Mouse (Mus musculus) duodenum, adult 2 months (tissue): Measurements from ENCODE around the gene Tsg101. TPM values are rescaled to one million over a fixed set of nuclear protein-coding genes. Genes with fewer than 3 reads are reported as not detected.

Source experiments
- polyA plus RNA-seq: library from polyadenylated mRNA; depleted of rRNA; stranded (reverse); fragments of >200 nt; gene quantifications from 2 replicates; pipeline ENCODE4 v1.2.3, GENCODE M21; 2012; ENCODE audit warnings: low replicate concordance; rRNA removed

Gene Tsg101
- polyA plus RNA-seq = 100 and 104 TPM in 2 replicates

GRCm38 (mm10) chr7:46919551-46920176 is at the start of gene Tsg101:
Tsg101 (minus strand) TSS chr7:46919969.

DNA sequence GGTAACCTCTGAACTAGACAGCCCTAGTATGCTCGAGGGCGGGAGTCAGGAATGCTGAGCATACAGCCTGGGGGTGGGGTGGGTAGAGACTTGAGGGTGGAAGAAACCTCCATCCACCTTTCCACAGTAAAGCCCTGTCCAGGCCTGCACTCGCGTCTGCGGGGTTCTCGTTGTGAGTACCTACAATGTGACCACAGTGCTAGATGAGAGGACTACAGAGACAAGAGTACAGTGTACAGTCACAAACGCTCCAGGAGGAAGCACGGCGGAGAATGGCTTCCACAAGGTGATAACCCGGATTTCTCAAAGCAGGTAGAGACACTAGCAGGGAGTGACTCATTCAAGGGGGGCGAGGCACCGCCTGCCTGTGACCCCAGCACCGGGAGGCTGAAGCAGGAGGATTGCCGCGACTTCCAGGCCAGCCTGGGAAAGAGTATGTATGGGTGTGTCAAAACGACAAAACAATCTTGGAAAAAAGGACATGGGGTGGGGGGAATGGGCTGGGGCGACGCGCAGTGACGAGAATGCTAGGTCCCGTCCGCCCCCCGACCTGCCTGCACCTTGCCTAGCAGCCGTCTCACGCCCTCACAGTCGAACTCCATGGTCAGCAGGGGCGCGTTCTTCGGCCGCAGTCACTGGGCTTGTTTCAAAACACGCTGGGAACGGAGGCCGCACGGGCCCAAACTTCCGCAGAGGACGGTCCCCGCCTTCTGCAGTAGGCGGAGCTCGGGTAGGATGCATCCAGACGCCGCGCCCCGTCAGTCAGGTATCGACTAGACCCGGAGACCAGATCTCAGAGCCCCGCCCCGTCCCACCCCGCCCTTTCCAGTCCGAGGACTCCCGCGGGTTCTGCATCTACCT is 38.3 kb upstream of the Tsg101 start, which contains the start of gene Uevld:
TSS of gene Uevld (minus strand) at position 697 of the 861 bp plus-strand sequence.

DNA sequence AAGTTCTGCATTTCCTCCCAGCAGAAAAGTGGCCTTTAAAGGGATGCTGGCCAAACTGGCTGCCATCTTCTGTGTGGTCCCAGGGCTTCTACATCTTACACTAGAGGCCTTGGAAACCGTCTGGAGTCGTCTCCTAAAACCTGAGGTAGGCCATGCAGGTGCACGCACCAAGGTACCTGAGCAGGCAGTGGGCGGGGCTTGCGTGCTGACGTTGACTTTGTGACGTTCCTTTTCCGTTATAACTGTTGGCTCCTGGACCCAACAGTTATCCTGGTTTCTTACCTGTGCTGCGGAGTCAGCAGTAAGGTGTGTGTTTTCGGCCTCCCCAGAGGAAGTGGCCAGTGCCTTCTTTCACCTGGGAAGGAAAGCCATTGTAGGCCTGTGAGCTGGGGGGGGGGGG is 58.8 kb downstream of the Tsg101 start, which contains the start of gene Ldhc:
TSS of gene Ldhc (plus strand) at position 208 of the 400 bp plus-strand sequence.

GRCm38 (mm10) chr7:46840787-46841525 is 78.8 kb downstream of the Tsg101 start, which contains the start of gene Ldha:
Ldha (plus strand) TSS chr7:46841475.

Other genes with a start within 250 kb of the Tsg101 start
- 2.4 and 2.9 TPM in 2 replicates for gene Tph1, start 247.4 kb downstream of the Tsg101 start, polyA plus RNA-seq
- 1.7 and 2.8 TPM in 2 replicates for gene Saal1, start 209.3 kb downstream of the Tsg101 start, polyA plus RNA-seq
- 0.21 and 0.30 TPM in 2 replicates for gene Saa3, start 204.3 kb downstream of the Tsg101 start, polyA plus RNA-seq
- gene Saa4, start 187.4 kb downstream of the Tsg101 start, polyA plus RNA-seq = 0.07 TPM in 1 of 2 replicates, not detected in the other
- 0.21 TPM in 1 of 2 replicates, not detected in the other for gene Saa1, start 177.0 kb downstream of the Tsg101 start, polyA plus RNA-seq
- not detected in 2 replicates for gene Saa2, start 168.2 kb downstream of the Tsg101 start, polyA plus RNA-seq
- gene Hps5, start 123.9 kb downstream of the Tsg101 start, polyA plus RNA-seq = 15.4 and 20.0 TPM in 2 replicates
- 2.2 and 4.8 TPM in 2 replicates for gene Gtf2h1, start 123.9 kb downstream of the Tsg101 start, polyA plus RNA-seq
- gene Ldha, start 78.5 kb downstream of the Tsg101 start, polyA plus RNA-seq = 740 and 1,417 TPM in 2 replicates
- gene Ldhc, start 58.8 kb downstream of the Tsg101 start, polyA plus RNA-seq = not detected in 2 replicates
- 0.74 and 0.77 TPM in 2 replicates for gene Uevld, start 38.6 kb upstream of the Tsg101 start, polyA plus RNA-seq
- gene Gm9999, start 63.6 kb upstream of the Tsg101 start, polyA plus RNA-seq = not detected in 2 replicates
- 2.0 and 2.1 TPM in 2 replicates for gene Spty2d1, start 88.4 kb upstream of the Tsg101 start, polyA plus RNA-seq
- gene Tmem86a, start 130.6 kb upstream of the Tsg101 start, polyA plus RNA-seq = 36.9 and 378 TPM in 2 replicates
- 0.76 and 1.5 TPM in 2 replicates for gene Ptpn5, start 213.7 kb upstream of the Tsg101 start, polyA plus RNA-seq